Mouse (Mus musculus) splenic B cell, adult 2 months (primary cell): ENCODE data around the gene Alcam.
A peak's percentile ranks its signal among the peaks of the same experiment; 100 is the strongest.

ENCODE experiments used
- DNase-seq: peaks from one replicate; pipeline ENCODE4 v3.0.0-alpha.2; 2011; ENCODE audit warnings: low read depth, low spot score
- H3K27me3 ChIP-seq: 2 replicates; pipeline ENCODE4 v1.6.1; 2012; ENCODE audit warnings: mild to moderate bottlenecking, low read length, moderate library complexity, mixed read lengths; ENCODE audit not compliant: control insufficient read depth, poor library complexity, insufficient read depth, severe bottlenecking
- H3K36me3 ChIP-seq: 2 replicates; pipeline ENCODE4 v1.6.1; 2012; ENCODE audit warnings: mild to moderate bottlenecking, low read length, moderate library complexity, mixed read lengths; ENCODE audit not compliant: control insufficient read depth, poor library complexity, insufficient read depth, severe bottlenecking

The Alcam gene

GRCm38 (mm10) chr16:52200107-52200506 lies 253.8 kb downstream of the Alcam start:
- peak; percentile 42 for DNase-seq
- no peaks in the 10 kb centered on the region for H3K27me3 ChIP-seq
- H3K36me3 ChIP-seq: peaks cover 8% of the 10 kb centered on the region
